In the genomic region with DNA sequence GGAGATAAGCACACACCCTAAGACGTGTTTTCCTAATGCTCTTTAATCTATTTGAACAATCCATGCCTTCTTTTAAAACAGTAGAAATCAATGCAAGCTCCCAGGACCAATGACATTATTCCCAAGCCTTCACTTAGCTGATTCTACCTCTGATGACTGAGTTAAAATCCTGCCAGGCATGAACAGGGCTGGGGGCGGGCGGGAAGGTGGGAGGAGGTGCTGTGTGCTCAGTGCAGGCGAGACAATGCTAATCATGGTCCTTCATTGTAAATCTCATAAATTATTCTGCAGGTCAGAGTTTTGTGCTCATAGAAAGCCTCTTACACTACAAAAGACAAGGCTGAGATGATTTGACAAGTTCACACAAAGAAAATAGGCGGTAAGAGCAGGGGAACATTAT, we compare ENCODE assay signal across 26 mouse cellular contexts. TPM values are rescaled to one million over a fixed set of nuclear protein-coding genes. Genes with fewer than 3 reads are reported as not detected.
"Had no signal": no experiment of that assay in that cellular context is flagged by ENCODE, and none has a peak within 500 bp of the region (broad histone marks: within the 10 kb centered on the region; RNA-seq: fewer than 3 reads in every experiment).

No protein-coding gene starts in this region.

- H3K36me3 ChIP-seq: liver, embryonic 13.5 days had no signal

- H3K4me3 ChIP-seq: liver, embryonic 13.5 days had no signal

- H3K27me3 ChIP-seq: liver, embryonic 13.5 days had no signal

- H3K27ac ChIP-seq: liver, embryonic 13.5 days; stomach, postnatal 0 days had no signal

- H3K4me2 ChIP-seq: liver, embryonic 13.5 days had no signal

- H3K9me3 ChIP-seq: liver, embryonic 13.5 days had no signal

- DNase-seq: kidney, adult 18-20 months; kidney, adult 9 months; kidney, postnatal 14 days; kidney, postnatal 4 days; liver, embryonic 13.5 days; lung, adult 2 months; lung, postnatal 14 days; lung, postnatal 4 days; midbrain, embryonic 14.5 days; right cerebral cortex, adult 18-20 months; right cerebral cortex, postnatal 14 days; right cerebral cortex, postnatal 4 days; thymus, adult 2 months; thymus, postnatal 14 days; thymus, postnatal 4 days had no signal

- H3K9ac ChIP-seq: liver, embryonic 13.5 days had no signal

- H3K4me1 ChIP-seq: liver, embryonic 13.5 days had no signal

RNA-seq across cellular contexts. Expression of gene Gm5136, which starts 56.0 kb away (rescaled TPM):
- total RNA-seq: megakaryocyte progenitor cell, adult 5-6 weeks; megakaryocyte-erythroid progenitor cell, adult 5-6 weeks had no signal
- polyA plus RNA-seq: kidney, embryonic 16.5 days; limb, embryonic 11.5 days; limb, embryonic 14.5 days; liver, adult 2 months; liver, embryonic 13.5 days; liver, embryonic 16.5 days; lung, adult 2 months; lung, embryonic 16.5 days; neural tube, embryonic 11.5 days; stomach, embryonic 14.5 days; stomach, postnatal 0 days; thymus, adult 2 months had no signal
